Mouse (Mus musculus) left cerebral cortex, adult 2 months (tissue): ENCODE results near the gene Tshz2. TPM values are rescaled to one million over a fixed set of nuclear protein-coding genes. Genes with fewer than 3 reads are reported as not detected.
A peak's percentile ranks its signal among the peaks of the same experiment; 100 is the strongest.

Experiments used
- DNase-seq, 2 experiments: peaks; one replicate each; pipeline ENCODE4 v3.0.0; 2021 to 2022; ENCODE audit warnings: low spot score in 2 of 2, mixed read lengths in 1 of 2; ENCODE audit errors: extremely low spot score in 1 of 2
- H3K27ac ChIP-seq: fragments of 200-600 bp; 2 replicates; pipeline ENCODE4 v1.8.1; 2022
- H3K4me3 ChIP-seq: fragments of 200-600 bp; 2 replicates; pipeline ENCODE4 v1.8.1; 2022
- CTCF ChIP-seq: fragments of 200-600 bp; IDR thresholded peaks from 2 replicates; pipeline ENCODE4 v1.8.1; 2022; ENCODE audit warnings: antibody characterized with exemption, mild to moderate bottlenecking, moderate library complexity
- intact Hi-C: fragments of 180-260 bp; cut with DNase I; formaldehyde crosslinking; loops from one replicate; pipeline ENCODE4 v1.15.1; 2025
- total RNA-seq, 2 experiments: library from RNA; stranded (reverse); gene quantifications; 2 replicates each; pipeline ENCODE4 v1.2.3; 2021

Tshz2 gene
- total RNA-seq, 2 experiments from 2014 or later, result 38.2 to 46.1 TPM

GRCm38 (mm10) chr2:170042471-170043213 lies 409.8 kb downstream of the Tshz2 start:
- no peak for DNase-seq
- no peak overlapping the region for H3K4me3 ChIP-seq
- no peak for TF ChIP-seq CTCF
- H3K27ac ChIP-seq, result no peak overlapping the region
- intact Hi-C loops, result no loop called here

GRCm38 (mm10) chr2:170043290-170043689 lies 410.5 kb downstream of the Tshz2 start:
- no peak for DNase-seq
- Histone ChIP-seq H3K27ac (no peak overlapping the region), H3K4me3 (no peak overlapping the region)
- intact Hi-C loops, result no loop called here
- TF ChIP-seq CTCF, result no peak

GRCm38 (mm10) chr2:170045896-170046295 lies 413.1 kb downstream of the Tshz2 start:
- Histone ChIP-seq H3K27ac (no peak overlapping the region), H3K4me3 (no peak overlapping the region)
- TF ChIP-seq CTCF, result peak; percentile 30
- DNase-seq, result no peak
- intact Hi-C loops, result no loop called here

GRCm38 (mm10) chr2:170046371-170047145 lies 413.7 kb downstream of the Tshz2 start:
- intact Hi-C loops, result no loop called here
- Histone ChIP-seq H3K4me3 (no peak overlapping the region), H3K27ac (no peak overlapping the region)
- DNase-seq, result no peak
- TF ChIP-seq CTCF, result no peak

GRCm38 (mm10) chr2:170048831-170049230 lies 416.0 kb downstream of the Tshz2 start:
- Histone ChIP-seq H3K27ac (no peak overlapping the region), H3K4me3 (no peak overlapping the region)
- intact Hi-C loops, result no loop called here
- no peak for DNase-seq
- TF ChIP-seq CTCF, result no peak

- H3K27ac ChIP-seq, result no peak overlapping the region
- no peak overlapping the region for H3K4me3 ChIP-seq
- DNase-seq, result no peak
- no peak for TF ChIP-seq CTCF
- intact Hi-C loops, result no loop called here
Observed at GRCm38 (mm10) chr2:170050651-170051050, 417.8 kb downstream of the Tshz2 start.

- no peak for DNase-seq
- Histone ChIP-seq H3K4me3 (no peak overlapping the region), H3K27ac (no peak overlapping the region)
- intact Hi-C loops, result no loop called here
- no peak for TF ChIP-seq CTCF
Observed at GRCm38 (mm10) chr2:170051441-170051840, 418.6 kb downstream of the Tshz2 start.

GRCm38 (mm10) chr2:170054943-170055342 lies 422.1 kb downstream of the Tshz2 start:
- no peak for DNase-seq
- TF ChIP-seq CTCF, result no peak
- H3K27ac ChIP-seq, result no peak overlapping the region
- H3K4me3 ChIP-seq, result no peak overlapping the region
- intact Hi-C loops, result no loop called here

GRCm38 (mm10) chr2:170055413-170055812 lies 422.6 kb downstream of the Tshz2 start:
- TF ChIP-seq CTCF, result peak; percentile 65
- H3K27ac ChIP-seq, result no peak overlapping the region
- no peak overlapping the region for H3K4me3 ChIP-seq
- intact Hi-C loops, result no loop called here
- no peak for DNase-seq

- no peak for DNase-seq
- H3K4me3 ChIP-seq, result no peak overlapping the region
- intact Hi-C loops, result no loop called here
- TF ChIP-seq CTCF, result no peak
- H3K27ac ChIP-seq, result no peak overlapping the region
Observed at GRCm38 (mm10) chr2:170058774-170059173, 426.0 kb downstream of the Tshz2 start.

GRCm38 (mm10) chr2:170060066-170060465 lies 427.3 kb downstream of the Tshz2 start:
- Histone ChIP-seq H3K4me3 (no peak overlapping the region), H3K27ac (no peak overlapping the region)
- no peak for DNase-seq
- intact Hi-C loops, result no loop called here
- peak; percentile 45 for TF ChIP-seq CTCF

- intact Hi-C loops, result no loop called here
Observed at GRCm38 (mm10) chr2:170062378-170062777, 429.6 kb downstream of the Tshz2 start.

More at GRCm38 (mm10) chr2:170062378-170062777, 429.6 kb downstream of the Tshz2 start:
- H3K4me3 ChIP-seq, result no peak overlapping the region
- no peak overlapping the region for H3K27ac ChIP-seq
- DNase-seq, result no peak
- TF ChIP-seq CTCF, result no peak
